Mouse (Mus musculus) heart, postnatal 0 days (tissue): ENCODE data around the gene Fgfr2. TPM values are rescaled to one million over a fixed set of nuclear protein-coding genes. Genes with fewer than 3 reads are reported as not detected.

Experiments used
- ATAC-seq: fragments of 200-750 bp; cut with Nextera tagmentation; 2 replicates; pipeline ENCODE4 v1.8.0; 2017; ENCODE audit warnings: low read depth, moderate number of reproducible peaks, moderate library complexity; ENCODE audit not compliant: insufficient read depth
- DNase-seq: peaks from one replicate; pipeline ENCODE4 v3.0.0-alpha.2; 2016; ENCODE audit warnings: low spot score
- H3K27ac ChIP-seq: fragments of 300-500 bp; sonication (generic); 2 replicates; pipeline ENCODE4 v1.5.1; 2014; ENCODE audit warnings: low read depth, mild to moderate bottlenecking
- H3K27me3 ChIP-seq: fragments of 300-500 bp; sonication (generic); 2 replicates; pipeline ENCODE4 v1.6.1; 2014; ENCODE audit warnings: low read length, mixed read lengths; ENCODE audit not compliant: control insufficient read depth, insufficient read depth
- H3K36me3 ChIP-seq: fragments of 300-500 bp; sonication (generic); replicated peaks from 2 replicates; pipeline ENCODE4 v1.6.1; 2014; ENCODE audit warnings: low read length, mixed read lengths; ENCODE audit not compliant: control insufficient read depth, insufficient read depth
- H3K4me1 ChIP-seq: fragments of 300-500 bp; sonication (generic); 2 replicates; pipeline ENCODE4 v1.6.1; 2014; ENCODE audit warnings: antibody characterized with exemption; ENCODE audit not compliant: control insufficient read depth, insufficient read depth
- H3K4me2 ChIP-seq: fragments of 300-500 bp; sonication (generic); 2 replicates; pipeline ENCODE4 v1.6.1; 2014; ENCODE audit warnings: low read depth, mild to moderate bottlenecking, low read length, moderate library complexity
- H3K4me3 ChIP-seq: fragments of 300-500 bp; sonication (generic); 2 replicates; pipeline ENCODE4 v1.5.1; 2014; ENCODE audit warnings: low read depth, low read length
- H3K9ac ChIP-seq: fragments of 300-500 bp; sonication (generic); replicated peaks from 2 replicates; pipeline ENCODE4 v1.6.1; 2014; ENCODE audit warnings: low read depth, low read length, mixed read lengths
- H3K9me3 ChIP-seq: fragments of 300-500 bp; sonication (generic); replicated peaks from 2 replicates; pipeline ENCODE4 v1.6.1; 2016; ENCODE audit warnings: low read length; ENCODE audit not compliant: control insufficient read depth
- CTCF ChIP-seq: IDR thresholded peaks from 2 replicates; pipeline ENCODE4 v1.5.1; 2016; ENCODE audit warnings: antibody characterized with exemption, control low read depth, low read depth
- EP300 ChIP-seq: IDR thresholded peaks from 2 replicates; pipeline ENCODE4 v1.6.1; 2016; ENCODE audit warnings: antibody characterized with exemption, low read depth
- WGBS: fragments of 180-500 bp; shearing (Covaris S2); extraction: QIAGEN DNeasy Blood & Tissue Kit; methylation state at CpG from one replicate; pipeline ENCODE4 v1.1.7; 2014; 5-methylcytosine and 5-hydroxymethylcytosine counted together
- polyA plus RNA-seq: library from polyadenylated mRNA; unstranded; fragments of >200 nt; fragmentation: Nextera tagmentation; extraction: Ambion mirVana; gene quantifications from 2 replicates; pipeline ENCODE4 v1.2.1, GENCODE M21; 2015
- total RNA-seq: library from RNA; depleted of rRNA; stranded (reverse); fragments of >200 nt; gene quantifications from 2 replicates; pipeline ENCODE4 v1.2.3, GENCODE M21; 2014; ENCODE audit warnings: low replicate concordance

Fgfr2 gene
- total and polyA plus RNA-seq, 2 experiments from 2014 or later = 3.8 to 11.5 TPM

DNA sequence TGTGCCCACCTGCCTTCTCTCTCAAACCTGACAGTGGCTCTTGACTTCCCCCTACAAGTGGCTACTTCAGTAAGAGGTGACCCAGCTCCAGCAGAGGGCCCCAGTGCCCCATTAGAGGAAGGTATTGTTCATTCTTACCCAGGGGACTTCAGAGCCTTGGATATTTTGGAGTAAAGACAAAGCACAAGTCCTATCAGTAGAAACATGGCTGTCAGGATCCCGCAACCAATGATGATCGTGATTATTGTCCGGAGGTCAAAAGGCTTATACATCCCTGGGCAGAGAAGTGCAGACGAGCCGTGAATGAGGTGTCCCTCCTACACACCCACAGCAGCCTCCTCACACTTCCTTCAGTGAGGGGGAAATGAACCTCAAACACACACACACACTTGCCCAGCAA lies 1796.1 kb downstream of the Fgfr2 start:
- TF ChIP-seq CTCF = peak; percentile 8; the same call in 1 of the 2 replicates
- no peak for TF ChIP-seq EP300
- DNase-seq (no peak), ATAC-seq (no peak)
- no peaks in the 10 kb centered on the region for H3K36me3 ChIP-seq
- H3K4me3 ChIP-seq = no peak overlapping the region
- no peaks in the 10 kb centered on the region for H3K4me1 ChIP-seq
- no peak overlapping the region for H3K9ac ChIP-seq
- no peaks in the 10 kb centered on the region for H3K9me3 ChIP-seq
- H3K4me2 ChIP-seq = no peak overlapping the region
- H3K27me3 ChIP-seq = no peaks in the 10 kb centered on the region
- WGBS = 84% methylated on average over 5 of the region's 5 CpGs
- no peak overlapping the region for H3K27ac ChIP-seq

DNA sequence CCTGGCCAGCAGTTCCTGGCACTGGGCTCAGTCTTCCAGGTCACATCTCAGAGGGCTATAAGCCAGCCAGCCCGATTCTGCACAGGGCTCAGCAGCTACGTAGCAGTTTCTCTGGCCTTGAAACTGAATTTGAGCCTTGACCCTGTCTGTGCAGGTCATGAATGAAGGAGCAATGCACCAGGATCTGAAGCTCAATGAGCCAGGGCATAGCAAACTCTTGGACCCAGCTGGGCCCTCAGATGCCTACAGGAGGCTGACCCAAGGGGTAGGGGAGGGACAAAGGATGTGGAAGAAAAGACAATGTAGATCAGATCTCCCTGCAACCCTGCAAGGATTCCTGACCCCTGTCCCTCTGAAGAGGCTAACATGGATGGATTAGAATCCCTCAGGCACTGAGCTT lies 1801.0 kb downstream of the Fgfr2 start, which contains the start of gene Cuzd1:
TSS of gene Cuzd1 (minus strand) at position 101 of the 400 bp plus-strand sequence.
- H3K4me1 ChIP-seq = peaks cover 6% of the 10 kb centered on the region; the same call in 1 of the 2 replicates
- H3K27me3 ChIP-seq = no peaks in the 10 kb centered on the region
- H3K4me3 ChIP-seq = no peak within 1 kb of the TSS
- H3K27ac ChIP-seq = no peak within 1 kb of the TSS
- no peak for ATAC-seq
- WGBS = 67% methylated on average over 2 of the region's 2 CpGs
- DNase-seq = no peak
- H3K9me3 ChIP-seq = no peaks in the 10 kb centered on the region
- H3K9ac ChIP-seq = no peak within 1 kb of the TSS
- TF ChIP-seq CTCF (no peak), EP300 (no peak)
- no peak within 1 kb of the TSS for H3K4me2 ChIP-seq
- H3K36me3 ChIP-seq = no peaks in the 10 kb centered on the region

DNA sequence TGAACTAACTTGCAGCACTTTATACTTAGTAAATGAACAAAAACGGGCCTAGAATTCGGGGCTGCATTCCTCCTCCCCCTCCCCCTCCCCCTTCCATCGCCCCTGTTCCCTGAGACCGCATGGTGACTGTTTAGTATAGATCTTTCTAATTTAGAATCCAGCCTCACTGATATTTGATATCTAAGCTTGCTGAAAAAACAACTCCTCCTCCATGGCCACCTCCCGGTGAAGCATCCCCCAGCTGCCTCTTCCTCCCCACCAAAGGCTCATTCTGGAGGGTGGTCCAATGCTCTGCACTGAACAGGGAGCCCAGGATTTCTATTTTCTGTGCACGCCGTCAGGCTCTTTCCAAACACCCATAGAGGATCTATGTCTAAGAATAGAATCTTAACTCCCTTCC lies 1804.8 kb downstream of the Fgfr2 start:
- TF ChIP-seq EP300 (no peak), CTCF (no peak)
- H3K4me1 ChIP-seq = peaks cover 6% of the 10 kb centered on the region; the same call in 1 of the 2 replicates
- H3K4me3 ChIP-seq = no peak overlapping the region
- peak overlapping the region; percentile 13; the same call in 1 of the 2 replicates for H3K4me2 ChIP-seq
- peak; percentile 32 for DNase-seq
- no peak overlapping the region for H3K27ac ChIP-seq
- H3K9ac ChIP-seq = no peak overlapping the region
- H3K36me3 ChIP-seq = no peaks in the 10 kb centered on the region
- no peaks in the 10 kb centered on the region for H3K9me3 ChIP-seq
- no peak for ATAC-seq
- WGBS = 44% methylated on average over 5 of the region's 7 CpGs
- H3K27me3 ChIP-seq = no peaks in the 10 kb centered on the region

DNA sequence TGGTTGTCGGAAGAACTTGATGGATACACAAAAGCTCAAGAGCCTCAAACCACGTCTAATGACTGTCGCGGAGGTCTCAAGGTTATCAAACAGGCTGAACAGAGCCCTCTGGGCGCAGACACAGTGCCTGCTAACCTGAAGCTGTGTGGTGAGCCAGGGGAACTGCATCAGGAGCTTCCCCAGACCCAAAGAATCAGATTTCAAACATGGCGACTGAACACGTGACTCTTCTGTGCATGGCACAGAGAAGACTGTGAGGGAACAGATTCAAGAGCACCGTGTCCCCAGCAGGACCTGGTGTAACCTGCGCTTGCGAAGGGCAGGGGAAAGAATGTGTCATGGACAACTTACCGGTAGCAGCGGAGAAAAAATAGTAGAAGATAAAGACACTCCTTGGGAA lies 1805.6 kb downstream of the Fgfr2 start:
- Histone ChIP-seq H3K36me3 (no peaks in the 10 kb centered on the region), H3K9me3 (no peaks in the 10 kb centered on the region), H3K4me3 (no peak overlapping the region), H3K27ac (no peak overlapping the region), H3K4me2 (no peak overlapping the region), H3K27me3 (no peaks in the 10 kb centered on the region), H3K4me1 (peaks cover 6% of the 10 kb centered on the region; the same call in 1 of the 2 replicates), H3K9ac (no peak overlapping the region)
- DNase-seq (no peak), ATAC-seq (no peak)
- WGBS = 51% methylated on average over 12 of the region's 12 CpGs
- TF ChIP-seq EP300 (no peak), CTCF (no peak)

DNA sequence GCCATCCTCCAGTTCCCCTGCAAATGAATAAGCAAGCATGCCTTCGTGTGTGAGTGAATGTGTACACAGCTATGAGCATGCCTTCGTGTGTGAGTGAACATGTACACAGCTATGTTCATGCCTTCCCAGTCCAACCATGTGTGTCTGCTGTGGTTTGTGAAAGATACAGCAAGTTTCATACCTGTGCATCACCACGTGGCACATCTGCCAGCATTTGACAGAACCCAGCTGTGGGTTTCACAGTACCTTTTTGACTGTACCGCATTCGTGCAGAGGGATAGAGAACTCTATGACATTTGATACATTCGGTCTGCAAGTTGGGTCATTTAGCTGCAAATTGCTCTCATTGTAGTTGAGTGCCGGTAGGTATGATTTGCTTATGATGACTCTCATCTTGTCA lies 1808.7 kb downstream of the Fgfr2 start:
- Histone ChIP-seq H3K36me3 (no peaks in the 10 kb centered on the region), H3K27ac (no peak overlapping the region), H3K27me3 (no peaks in the 10 kb centered on the region), H3K9me3 (no peaks in the 10 kb centered on the region), H3K4me1 (peaks cover 6% of the 10 kb centered on the region; the same call in 1 of the 2 replicates), H3K9ac (no peak overlapping the region), H3K4me3 (no peak overlapping the region), H3K4me2 (no peak overlapping the region)
- ATAC-seq (no peak), DNase-seq (no peak)
- no peak for TF ChIP-seq CTCF
- TF ChIP-seq EP300 = no peak
- 83% methylated on average over 7 of the region's 7 CpGs for WGBS

DNA sequence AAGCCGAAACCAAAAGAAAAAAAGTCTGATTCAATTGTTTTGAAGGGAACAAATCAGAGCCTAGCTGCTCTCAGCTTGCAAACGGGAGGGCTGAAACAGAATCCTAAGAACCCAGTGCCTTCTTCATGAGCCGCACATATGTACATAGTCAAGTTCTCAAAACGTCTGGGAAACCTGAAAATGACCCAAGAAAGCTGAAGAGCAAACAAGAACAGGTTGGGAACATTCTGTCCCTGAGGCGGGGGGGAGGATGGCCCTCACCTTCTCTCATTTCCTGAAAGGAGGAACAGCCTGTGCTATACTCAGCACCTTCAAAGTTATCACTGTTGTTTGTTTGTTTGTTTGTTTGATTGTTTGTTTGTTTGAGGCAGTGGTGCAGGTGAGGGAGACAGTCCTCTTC lies 1816.4 kb downstream of the Fgfr2 start:
- no peaks in the 10 kb centered on the region for H3K36me3 ChIP-seq
- H3K9me3 ChIP-seq = no peaks in the 10 kb centered on the region
- TF ChIP-seq EP300 (no peak), CTCF (no peak)
- H3K4me1 ChIP-seq = no peaks in the 10 kb centered on the region
- DNase-seq (no peak), ATAC-seq (no peak)
- no peak overlapping the region for H3K4me2 ChIP-seq
- no peak overlapping the region for H3K9ac ChIP-seq
- H3K27me3 ChIP-seq = no peaks in the 10 kb centered on the region
- 72% methylated on average over 5 of the region's 5 CpGs for WGBS
- H3K4me3 ChIP-seq = no peak overlapping the region
- no peak overlapping the region for H3K27ac ChIP-seq
